ENCODE assay signal across 13 mouse cellular contexts in the genomic region with DNA sequence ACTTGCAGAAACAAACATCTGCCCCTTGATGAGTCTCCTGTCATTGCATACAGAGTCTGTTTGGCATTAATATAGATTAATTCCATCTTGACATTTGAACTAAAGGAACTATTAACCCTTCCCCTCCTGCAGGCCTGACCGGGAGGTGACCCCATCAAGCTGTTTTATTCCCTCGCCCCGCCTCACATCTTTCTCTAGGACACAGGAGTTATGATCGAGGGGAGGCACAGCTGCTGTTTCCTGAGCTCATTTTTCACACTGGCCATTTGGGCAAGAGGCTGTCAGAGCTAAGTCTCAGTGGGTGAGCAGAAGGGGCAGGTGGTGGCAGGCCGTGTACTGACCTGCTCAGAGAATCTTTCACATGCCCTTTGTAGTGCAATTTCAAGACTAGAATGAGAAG. TPM values are rescaled to one million over a fixed set of nuclear protein-coding genes. Genes with fewer than 3 reads are reported as not detected.
DNase-seq lines count a peak whose midpoint lies in the region; ATAC-seq and TF ChIP-seq lines count a peak whose summit lies in the region.
"Had no signal": no experiment of that assay in that cellular context is flagged by ENCODE, and none has a peak within 500 bp of the region (broad histone marks: within the 10 kb centered on the region; RNA-seq: fewer than 3 reads in every experiment).

No protein-coding gene starts in this region.

- H3K9me3 ChIP-seq in hindbrain, embryonic 12.5 days (replicated peaks): no peaks in the 10 kb centered on the region
- no peaks in the 10 kb centered on the region for H3K9me3 ChIP-seq in hindbrain, embryonic 13.5 days
- no peaks in the 10 kb centered on the region for H3K9me3 ChIP-seq in limb, embryonic 13.5 days

- 0 out of 2 replicates have a peak, but pooled peaks have one; percentile 60 for ATAC-seq in hindbrain, embryonic 12.5 days (ENCODE audit: low FRiP score)
- no peak for ATAC-seq in hindbrain, embryonic 13.5 days (ENCODE audit: low FRiP score)
- peak; percentile 79; the same call in 1 of the 2 replicates for ATAC-seq in limb, embryonic 13.5 days (ENCODE audit: low FRiP score, low read depth)

- TF ChIP-seq POLR2A in brain, embryonic 14.5 days (IDR thresholded peaks at IDR 0.05; ENCODE audit: borderline replicate concordance, extremely low read depth, insufficient read depth, insufficient read length, poor library complexity, severe bottlenecking): no peak

- H3K9ac ChIP-seq in hindbrain, embryonic 12.5 days: no peak overlapping the region
- no peak overlapping the region for H3K9ac ChIP-seq in hindbrain, embryonic 13.5 days
- no peak overlapping the region for H3K9ac ChIP-seq in limb, embryonic 13.5 days
- H3K9ac ChIP-seq: lung, embryonic 14.5 days had no signal

- H3K27ac ChIP-seq in hindbrain, embryonic 12.5 days: peak overlapping the region; percentile 46; the same call in 1 of the 2 replicates
- no peak overlapping the region for H3K27ac ChIP-seq in hindbrain, embryonic 13.5 days
- no peak overlapping the region for H3K27ac ChIP-seq in limb, embryonic 13.5 days

- WGBS in hindbrain, embryonic 12.5 days: 15% methylated on average over 5 of the region's 5 CpGs
- WGBS in hindbrain, embryonic 13.5 days: 16% methylated on average over 5 of the region's 5 CpGs
- WGBS in limb, embryonic 13.5 days: 8% methylated on average over 5 of the region's 5 CpGs

- TF ChIP-seq CTCF in brain, embryonic 14.5 days (IDR thresholded peaks at IDR 0.05; ENCODE audit: borderline replicate concordance, extremely low read depth, insufficient read depth, insufficient read length): no peak

- no peaks in the 10 kb centered on the region for H3K27me3 ChIP-seq in hindbrain, embryonic 12.5 days
- no peaks in the 10 kb centered on the region for H3K27me3 ChIP-seq in hindbrain, embryonic 13.5 days
- H3K27me3 ChIP-seq in limb, embryonic 13.5 days: no peaks in the 10 kb centered on the region

- H3K4me1 ChIP-seq in hindbrain, embryonic 12.5 days: peaks cover 16% of the 10 kb centered on the region
- peaks cover 9% of the 10 kb centered on the region for H3K4me1 ChIP-seq in hindbrain, embryonic 13.5 days (replicated peaks)
- H3K4me1 ChIP-seq in limb, embryonic 13.5 days: 0 out of 2 replicates have a peak, but pooled peaks cover 6% of the 10 kb centered on the region

- DNase-seq in brain, embryonic 14.5 days (ENCODE audit: low read depth): peak; percentile 11
- peak; percentile 84 for DNase-seq in embryo, embryonic 10 days (ENCODE audit: low spot score)
- no peak for DNase-seq in adrenal gland, adult 2 months
- DNase-seq in c-Kit-positive CD71-positive TER-119-positive erythroid progenitor cells, embryonic 14.5 days (ENCODE audit: low spot score): no peak
- DNase-seq in urinary bladder, postnatal 10 days (ENCODE audit: low spot score): no peak
- DNase-seq: lung, embryonic 14.5 days; right cerebral cortex, postnatal 25 days; thymus, postnatal 14 days had no signal

- no peak overlapping the region for H3K4me2 ChIP-seq in hindbrain, embryonic 12.5 days (replicated peaks)
- H3K4me2 ChIP-seq in hindbrain, embryonic 13.5 days: no peak overlapping the region
- H3K4me2 ChIP-seq in limb, embryonic 13.5 days (replicated peaks): no peak overlapping the region
- H3K4me2 ChIP-seq: lung, embryonic 14.5 days; midbrain, embryonic 11.5 days had no signal

- no peaks in the 10 kb centered on the region for H3K36me3 ChIP-seq in hindbrain, embryonic 12.5 days
- no peaks in the 10 kb centered on the region for H3K36me3 ChIP-seq in hindbrain, embryonic 13.5 days
- H3K36me3 ChIP-seq in limb, embryonic 13.5 days: no peaks in the 10 kb centered on the region

- H3K4me3 ChIP-seq in hindbrain, embryonic 12.5 days: no peak overlapping the region
- H3K4me3 ChIP-seq in hindbrain, embryonic 13.5 days: no peak overlapping the region
- no peak overlapping the region for H3K4me3 ChIP-seq in limb, embryonic 13.5 days

RNA-seq across cellular contexts. Expression of a gene that starts 41.6 kb away (rescaled TPM):
- polyA plus RNA-seq in hindbrain, embryonic 12.5 days (2016; fragmentation: Nextera tagmentation; extraction: Ambion mirVana): 1.5 and 2.0 TPM in 2 replicates
- 1.2 TPM in 2 replicates for polyA plus RNA-seq in hindbrain, embryonic 13.5 days (2015; fragmentation: Nextera tagmentation; extraction: Ambion mirVana)
- polyA plus RNA-seq in brain, embryonic 14.5 days (2012; rRNA removed): 1.4 and 2.1 TPM in 2 replicates
- polyA plus RNA-seq in limb, embryonic 13.5 days (2015; fragmentation: Nextera tagmentation; extraction: Ambion mirVana): 0.14 TPM in 2 replicates
- total RNA-seq in adrenal gland, adult 2 months (2021): 10 to 100 TPM in 1 of 2 experiments, 1 to 10 TPM in 1; 9.7 to 15.3 TPM
- 5.5 and 10.6 TPM in 2 replicates for polyA plus RNA-seq in adrenal gland, adult 2 months (2012; rRNA removed)
- total RNA-seq: hematopoietic stem cell, adult 5-6 weeks had no signal

RNA-seq across cellular contexts. Expression of a gene that starts 58.5 kb away (rescaled TPM):
- polyA plus RNA-seq in hindbrain, embryonic 12.5 days (2016; fragmentation: Nextera tagmentation; extraction: Ambion mirVana): 53.4 and 54.2 TPM in 2 replicates
- polyA plus RNA-seq in hindbrain, embryonic 13.5 days (2015; fragmentation: Nextera tagmentation; extraction: Ambion mirVana): 39.9 and 42.3 TPM in 2 replicates
- polyA plus RNA-seq in brain, embryonic 14.5 days (2012; rRNA removed): 18.7 and 25.3 TPM in 2 replicates
- polyA plus RNA-seq in limb, embryonic 13.5 days (2015; fragmentation: Nextera tagmentation; extraction: Ambion mirVana): 39.0 and 39.3 TPM in 2 replicates
- 10 to 100 TPM; 52.7 to 62.9 TPM for total RNA-seq in adrenal gland, adult 2 months (2021)
- 28.8 and 35.3 TPM in 2 replicates for polyA plus RNA-seq in adrenal gland, adult 2 months (2012; rRNA removed)

Comparison
In these comparisons a context has a peak if more than half of its experiments do, and no peak if none do; other contexts are left out.
1. DNase-seq: peak in brain, embryonic 14.5 days (single experiment) and embryo, embryonic 10 days (single experiment); none in adrenal gland, adult 2 months (single experiment), c-Kit-positive CD71-positive TER-119-positive erythroid progenitor cells, embryonic 14.5 days (single experiment) and urinary bladder, postnatal 10 days (single experiment).